Mouse (Mus musculus): ENCODE measurements around the gene Mmgt2. TPM values are rescaled to one million over a fixed set of nuclear protein-coding genes. Genes with fewer than 3 reads are reported as not detected.

Gene Mmgt2
- polyA plus RNA-seq, 1 experiment from 2014 or later, result 33.2 TPM

DNA sequence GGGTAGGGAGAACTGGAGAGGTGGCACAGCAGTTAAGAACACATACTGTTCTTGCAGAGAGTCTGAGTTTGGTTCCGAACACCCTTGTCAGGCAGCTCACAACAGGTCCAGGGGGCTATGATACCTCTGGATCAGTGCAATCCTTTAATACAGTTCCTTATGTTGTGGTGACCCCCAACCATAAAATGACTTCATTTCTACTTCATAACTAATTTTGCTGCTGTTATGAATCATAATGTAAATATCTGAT lies 40.6 kb upstream of the Mmgt2 start:
- Histone ChIP-seq H3K4me3 (no peak overlapping the region), H3K36me3 (ENCODE audit: poor library complexity, severe bottlenecking) (peaks cover 71% of the 10 kb centered on the region), H3K9me3 (replicated peaks) (no peaks in the 10 kb centered on the region), H3K4me2 (no peak overlapping the region), H3K27me3 (no peaks in the 10 kb centered on the region), H3K4me1 (peaks cover 49% of the 10 kb centered on the region), H3K27ac (peak overlapping the region; percentile 64; the same call in 1 of the 2 replicates), H3K9ac (no peak overlapping the region)
- 94% methylated on average over 1 of the region's 1 CpGs for WGBS
- ATAC-seq, result no peak

DNA sequence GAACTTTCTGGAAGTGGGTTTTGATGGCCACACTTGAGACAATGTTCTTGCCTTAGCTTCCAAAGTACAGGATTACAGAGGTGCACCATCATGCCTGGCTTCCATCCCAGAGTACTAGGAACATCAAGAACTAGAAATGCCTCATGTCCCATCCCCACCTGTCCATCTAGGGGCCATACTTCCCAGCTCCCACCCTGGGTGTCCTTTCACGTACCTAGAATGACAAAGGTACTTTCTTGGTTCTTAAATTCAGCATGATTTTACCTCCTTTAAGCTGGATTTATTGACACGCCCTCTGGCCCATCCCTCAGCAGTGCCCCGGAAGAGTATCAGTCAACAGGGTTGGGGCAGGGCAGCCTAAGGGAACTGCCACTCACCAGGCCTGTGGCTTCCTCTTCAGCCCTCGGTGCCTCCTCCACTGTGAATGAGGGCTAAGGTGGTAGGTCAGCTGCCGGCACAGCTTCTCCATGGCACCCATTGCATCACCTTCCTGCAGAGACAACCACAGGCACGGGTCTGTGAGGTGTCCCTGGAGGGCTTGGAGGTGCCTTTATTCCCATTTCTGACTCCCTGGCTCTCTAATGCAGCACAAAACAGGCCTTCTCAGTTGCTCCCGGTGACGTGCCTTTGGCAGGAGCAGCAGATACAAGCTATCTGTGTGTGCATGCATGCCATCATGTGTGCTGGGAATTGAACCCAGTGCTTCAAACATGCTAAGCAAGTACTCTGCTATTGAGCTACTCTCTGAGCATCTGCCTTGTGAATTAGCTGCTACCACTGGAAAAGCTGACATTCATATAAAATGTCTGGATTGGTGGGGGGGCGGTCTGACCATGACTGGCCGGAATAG lies 39.4 kb upstream of the Mmgt2 start:
- Histone ChIP-seq H3K27ac (peak overlapping the region; percentile 16; the same call in 1 of the 2 replicates), H3K4me2 (no peak overlapping the region), H3K4me3 (no peak overlapping the region), H3K9ac (no peak overlapping the region), H3K4me1 (peaks cover 50% of the 10 kb centered on the region), H3K36me3 (ENCODE audit: poor library complexity, severe bottlenecking) (peaks cover 67% of the 10 kb centered on the region), H3K27me3 (no peaks in the 10 kb centered on the region), H3K9me3 (replicated peaks) (no peaks in the 10 kb centered on the region)
- WGBS, result 87% methylated on average over 10 of the region's 10 CpGs
- no peak for ATAC-seq

- Histone ChIP-seq H3K4me1 (peaks cover 49% of the 10 kb centered on the region), H3K27ac (no peak overlapping the region; the same call in 1 of the 2 replicates), H3K9ac (no peak overlapping the region), H3K36me3 (ENCODE audit: poor library complexity, severe bottlenecking) (peaks cover 55% of the 10 kb centered on the region), H3K4me2 (no peak overlapping the region), H3K27me3 (no peaks in the 10 kb centered on the region), H3K9me3 (replicated peaks) (no peaks in the 10 kb centered on the region), H3K4me3 (no peak overlapping the region)
- 89% methylated on average over 6 of the region's 6 CpGs for WGBS
- ATAC-seq, result no peak
Observed at GRCm38 (mm10) chr11:62610304-62610703, 38.2 kb upstream of the Mmgt2 start.

DNA sequence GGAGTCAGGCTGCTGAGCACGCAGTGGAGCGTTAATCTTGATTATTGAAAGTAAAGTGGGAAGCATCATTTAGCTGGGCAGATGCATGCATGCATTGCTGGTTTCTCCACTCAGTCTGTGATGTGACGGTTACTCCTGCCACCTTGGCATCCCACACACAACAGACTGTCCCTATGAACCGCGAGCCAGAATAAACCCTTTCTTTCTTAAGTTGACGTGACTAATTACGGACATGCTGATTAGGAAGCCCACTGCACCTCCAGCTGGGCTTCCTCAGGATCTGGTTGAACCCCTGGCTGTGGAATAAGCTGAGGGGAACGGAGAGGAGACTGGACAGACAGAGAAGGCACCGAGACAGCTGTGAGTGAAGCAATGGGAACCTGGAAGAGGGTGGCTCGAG lies 35.9 kb upstream of the Mmgt2 start:
- H3K27me3 ChIP-seq, result no peaks in the 10 kb centered on the region
- ATAC-seq, result no peak
- 60% methylated on average over 10 of the region's 10 CpGs for WGBS
- H3K36me3 ChIP-seq (ENCODE audit: poor library complexity, severe bottlenecking), result peaks cover 39% of the 10 kb centered on the region
- H3K9me3 ChIP-seq (replicated peaks), result no peaks in the 10 kb centered on the region
- H3K9ac ChIP-seq, result peak overlapping the region; percentile 68
- peak overlapping the region; percentile 92 for H3K27ac ChIP-seq
- no peak overlapping the region for H3K4me3 ChIP-seq
- H3K4me2 ChIP-seq, result peak overlapping the region; percentile 56
- H3K4me1 ChIP-seq, result peaks cover 28% of the 10 kb centered on the region

- Histone ChIP-seq H3K27ac (peak overlapping the region; percentile 92), H3K9me3 (replicated peaks) (no peaks in the 10 kb centered on the region), H3K9ac (peak overlapping the region; percentile 68), H3K27me3 (no peaks in the 10 kb centered on the region), H3K4me2 (peak overlapping the region; percentile 56), H3K36me3 (ENCODE audit: poor library complexity, severe bottlenecking) (peaks cover 33% of the 10 kb centered on the region), H3K4me3 (peak overlapping the region; percentile 17), H3K4me1 (peaks cover 28% of the 10 kb centered on the region)
- ATAC-seq, result peak; percentile 97
- 3% methylated on average over 19 of the region's 19 CpGs for WGBS
Observed at GRCm38 (mm10) chr11:62613657-62614365, 34.7 kb upstream of the Mmgt2 start.

- peaks cover 28% of the 10 kb centered on the region for H3K4me1 ChIP-seq
- no peaks in the 10 kb centered on the region for H3K9me3 ChIP-seq (replicated peaks)
- no peak overlapping the region for H3K4me2 ChIP-seq
- H3K36me3 ChIP-seq (ENCODE audit: poor library complexity, severe bottlenecking), result peaks cover 33% of the 10 kb centered on the region
- no peak overlapping the region for H3K4me3 ChIP-seq
- no peak for ATAC-seq
- WGBS, result 85% methylated on average over 8 of the region's 8 CpGs
- peak overlapping the region; percentile 92 for H3K27ac ChIP-seq
- H3K27me3 ChIP-seq, result no peaks in the 10 kb centered on the region
- peak overlapping the region; percentile 68 for H3K9ac ChIP-seq
Observed at GRCm38 (mm10) chr11:62614876-62615410, 33.5 kb upstream of the Mmgt2 start.

GRCm38 (mm10) chr11:62615456-62615855 lies 33.0 kb upstream of the Mmgt2 start:
- Histone ChIP-seq H3K4me2 (no peak overlapping the region), H3K4me1 (peaks cover 28% of the 10 kb centered on the region), H3K9ac (no peak overlapping the region), H3K9me3 (replicated peaks) (no peaks in the 10 kb centered on the region), H3K4me3 (no peak overlapping the region), H3K27me3 (no peaks in the 10 kb centered on the region), H3K36me3 (ENCODE audit: poor library complexity, severe bottlenecking) (peaks cover 28% of the 10 kb centered on the region), H3K27ac (no peak overlapping the region)
- no peak for ATAC-seq
- WGBS, result 86% methylated on average over 4 of the region's 4 CpGs

DNA sequence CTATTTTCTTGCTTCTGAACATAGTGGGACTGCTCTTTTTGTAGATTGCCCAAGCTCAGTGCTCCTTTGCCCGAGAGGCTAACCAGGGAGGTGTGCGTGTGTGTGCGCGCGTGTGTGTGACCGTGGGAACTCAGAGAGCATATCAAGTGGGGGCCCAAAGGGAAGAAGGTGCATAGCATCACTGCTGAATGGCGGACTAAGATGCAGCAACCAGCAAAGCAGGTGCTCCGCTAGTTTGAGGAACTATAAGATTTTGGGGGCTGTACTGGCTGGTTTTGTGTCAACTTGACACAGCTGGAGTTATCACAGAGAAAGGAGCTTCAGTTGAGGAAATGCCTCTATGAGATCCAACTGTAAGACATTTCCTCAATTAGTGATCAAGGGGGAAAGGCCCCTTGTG lies 27.4 kb upstream of the Mmgt2 start:
- peaks cover 25% of the 10 kb centered on the region for H3K36me3 ChIP-seq (ENCODE audit: poor library complexity, severe bottlenecking)
- no peak overlapping the region for H3K9ac ChIP-seq
- H3K27ac ChIP-seq, result no peak overlapping the region
- peaks cover 12% of the 10 kb centered on the region for H3K4me1 ChIP-seq
- no peaks in the 10 kb centered on the region for H3K9me3 ChIP-seq (replicated peaks)
- 93% methylated on average over 8 of the region's 8 CpGs for WGBS
- no peak overlapping the region for H3K4me2 ChIP-seq
- no peak for ATAC-seq
- H3K4me3 ChIP-seq, result no peak overlapping the region
- H3K27me3 ChIP-seq, result no peaks in the 10 kb centered on the region

DNA sequence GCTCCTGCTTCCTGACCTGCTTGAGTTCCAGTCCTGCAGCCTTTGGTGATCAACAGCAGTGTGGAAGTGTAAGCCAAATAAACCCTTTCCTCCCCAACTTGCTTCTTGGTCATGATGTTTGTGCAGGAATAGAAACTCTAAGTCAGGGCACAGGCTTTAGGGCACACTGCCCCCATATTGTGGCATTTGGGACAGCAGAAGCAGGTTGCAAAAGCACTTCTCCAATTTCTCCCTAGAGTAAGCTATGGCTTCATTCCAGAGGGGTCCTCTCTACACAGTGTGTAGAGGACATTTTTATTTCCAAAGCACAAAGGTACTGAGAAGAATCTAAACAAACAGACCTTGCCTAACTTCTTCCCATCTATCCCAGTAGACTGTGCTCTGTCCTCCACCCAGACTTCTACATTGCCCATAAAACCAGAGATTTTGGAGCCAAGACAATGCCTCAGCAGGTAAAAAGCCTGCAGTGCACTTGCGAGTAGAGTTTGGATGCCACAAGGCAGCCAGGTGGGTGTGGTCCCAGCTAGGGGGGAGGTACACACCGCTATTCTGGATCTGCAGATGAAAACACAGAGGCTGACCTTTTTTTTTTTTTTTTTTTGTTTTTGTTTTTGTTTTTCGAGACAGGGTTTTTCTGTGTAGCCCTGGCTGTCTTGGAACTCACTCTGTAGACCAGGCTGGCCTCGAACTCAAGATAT lies 26.7 kb upstream of the Mmgt2 start:
- WGBS, result 88% methylated on average over 4 of the region's 4 CpGs
- Histone ChIP-seq H3K36me3 (ENCODE audit: poor library complexity, severe bottlenecking) (peaks cover 24% of the 10 kb centered on the region), H3K4me3 (no peak overlapping the region), H3K4me2 (no peak overlapping the region), H3K27me3 (no peaks in the 10 kb centered on the region), H3K9ac (no peak overlapping the region), H3K9me3 (replicated peaks) (no peaks in the 10 kb centered on the region), H3K27ac (no peak overlapping the region), H3K4me1 (peaks cover 12% of the 10 kb centered on the region)
- no peak for ATAC-seq

- H3K4me2 ChIP-seq, result no peak overlapping the region
- H3K27me3 ChIP-seq, result no peaks in the 10 kb centered on the region
- H3K9me3 ChIP-seq (replicated peaks), result no peaks in the 10 kb centered on the region
- ATAC-seq, result no peak
- peaks cover 16% of the 10 kb centered on the region for H3K36me3 ChIP-seq (ENCODE audit: poor library complexity, severe bottlenecking)
- H3K4me1 ChIP-seq, result peaks cover 14% of the 10 kb centered on the region
- H3K27ac ChIP-seq, result no peak overlapping the region
- WGBS, result 64% methylated on average over 4 of the region's 4 CpGs
- no peak overlapping the region for H3K4me3 ChIP-seq
- no peak overlapping the region for H3K9ac ChIP-seq
Observed at GRCm38 (mm10) chr11:62622850-62623249, 25.6 kb upstream of the Mmgt2 start.

GRCm38 (mm10) chr11:62624341-62625291 lies 23.8 kb upstream of the Mmgt2 start:
- Histone ChIP-seq H3K4me1 (peaks cover 31% of the 10 kb centered on the region), H3K27me3 (no peaks in the 10 kb centered on the region), H3K36me3 (ENCODE audit: poor library complexity, severe bottlenecking) (peaks cover 3% of the 10 kb centered on the region; the same call in 1 of the 2 replicates), H3K9me3 (replicated peaks) (no peaks in the 10 kb centered on the region), H3K4me2 (no peak overlapping the region), H3K27ac (peak overlapping the region; percentile 62), H3K4me3 (no peak overlapping the region), H3K9ac (no peak overlapping the region)
- 68% methylated on average over 10 of the region's 10 CpGs for WGBS
- peak; percentile 80 for ATAC-seq

Data from forebrain, embryonic 13.5 days (tissue).